Mouse (Mus musculus): ENCODE data around the gene 7530416G11Rik. TPM values are rescaled to one million over a fixed set of nuclear protein-coding genes. Genes with fewer than 3 reads are reported as not detected.

The 7530416G11Rik gene
- polyA plus RNA-seq, 1 experiment from 2014 or later: not detected

Other genes with a start within 250 kb of the 7530416G11Rik start
- 309 and 313 TPM in 2 replicates for gene Atxn10, start 167.0 kb downstream of the 7530416G11Rik start, polyA plus RNA-seq (2016; fragmentation: Nextera tagmentation; extraction: Ambion mirVana)
- 22.0 and 29.5 TPM in 2 replicates for gene Wnt7b, start 79.2 kb upstream of the 7530416G11Rik start, polyA plus RNA-seq (2016; fragmentation: Nextera tagmentation; extraction: Ambion mirVana)
- 0.29 and 0.75 TPM in 2 replicates for gene Ppara, start 231.8 kb upstream of the 7530416G11Rik start, polyA plus RNA-seq (2016; fragmentation: Nextera tagmentation; extraction: Ambion mirVana)

Data from embryonic facial prominence, embryonic 10.5 days (tissue).